Mouse (Mus musculus) inflammation-experienced regulatory T-cells, adult 6 months (primary cell): ENCODE data around the gene Sympk. TPM values are rescaled to one million over a fixed set of nuclear protein-coding genes. Genes with fewer than 3 reads are reported as not detected.

Experiments used
- ATAC-seq: one replicate; pipeline ENCODE4 v1.8.0; 2017
- polyA plus RNA-seq, 3 experiments: library from polyadenylated mRNA; unstranded; fragments of 100-300 nt; shearing (Covaris generic); gene quantifications; one replicate each; pipeline ENCODE4 v1.2.1; 2017

Gene Sympk
- polyA plus RNA-seq, 3 experiments from 2014 or later = 8.2 to 12.2 (median 9.2) TPM

DNA sequence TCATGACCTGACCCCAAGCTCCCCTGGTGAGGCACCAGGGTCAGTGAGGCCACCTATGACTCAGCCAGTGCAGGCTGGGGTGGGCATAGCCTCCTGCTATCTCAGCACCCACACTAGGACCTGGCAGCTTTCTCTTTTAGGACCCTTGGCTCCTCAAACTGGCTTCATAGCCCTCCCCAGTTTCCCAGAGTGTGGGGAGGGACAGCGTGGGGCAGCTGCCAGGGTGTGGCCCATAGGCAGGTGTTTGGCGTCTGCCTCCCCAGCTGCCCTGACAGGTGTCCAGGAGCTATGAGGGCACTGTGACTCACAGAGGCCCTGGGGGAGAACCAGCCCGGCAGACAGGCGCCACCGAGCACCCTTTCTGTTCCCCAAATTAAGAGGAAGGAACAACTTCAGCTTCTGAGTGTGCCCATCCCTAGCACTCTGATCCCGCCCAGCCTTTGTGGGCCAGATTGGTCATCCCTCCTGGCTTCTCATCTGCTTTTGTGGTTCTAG, 60.1 kb downstream of the Sympk start:
- no peak for ATAC-seq

DNA sequence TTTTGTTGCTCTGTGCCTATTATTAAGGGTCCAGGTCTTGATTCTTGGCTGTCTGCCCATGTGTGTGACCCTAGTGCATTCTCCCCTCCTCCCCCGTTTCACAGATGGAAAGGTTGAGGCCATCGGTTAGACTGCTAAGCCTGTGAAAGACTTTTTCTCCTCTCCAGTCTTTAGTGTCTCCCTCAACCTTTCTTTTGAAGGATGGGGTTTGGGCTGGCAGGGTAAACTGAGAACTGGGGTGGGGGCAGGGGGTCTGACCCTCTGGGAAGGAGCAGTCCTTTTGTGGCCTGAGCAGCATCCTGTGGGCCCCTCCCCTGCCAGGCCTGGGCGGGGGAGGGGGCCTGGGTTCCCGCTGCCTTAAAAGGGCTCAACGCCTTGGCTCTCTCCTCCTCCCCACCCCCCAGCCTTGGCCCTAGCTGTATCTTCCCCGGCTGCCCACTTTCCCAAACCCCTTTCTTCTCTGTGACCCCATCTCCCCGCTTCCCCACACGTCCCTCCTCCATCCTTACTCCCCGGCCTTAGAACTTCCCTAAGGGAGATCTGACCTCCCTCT, 60.8 kb downstream of the Sympk start:
- ATAC-seq = no peak

DNA sequence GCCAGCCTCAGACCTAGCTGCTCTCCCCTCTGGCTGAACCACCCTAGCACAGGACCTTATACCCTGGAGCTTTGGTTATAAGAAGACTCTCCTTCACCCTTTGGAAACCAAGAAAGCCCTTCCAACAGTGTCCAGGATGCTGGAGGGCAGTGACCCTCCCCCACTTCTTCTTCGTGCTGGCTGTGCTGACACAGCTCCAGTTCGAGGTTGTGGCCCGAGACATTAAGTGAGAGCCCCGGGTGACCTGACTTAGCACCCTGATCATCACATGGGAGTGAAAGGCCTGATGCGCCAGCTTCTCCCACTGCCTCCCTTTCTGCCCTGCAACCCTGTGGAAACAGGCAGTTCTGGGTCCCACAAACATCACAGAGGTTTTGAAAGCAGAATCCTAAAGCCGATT, 61.3 kb downstream of the Sympk start:
- no peak for ATAC-seq

DNA sequence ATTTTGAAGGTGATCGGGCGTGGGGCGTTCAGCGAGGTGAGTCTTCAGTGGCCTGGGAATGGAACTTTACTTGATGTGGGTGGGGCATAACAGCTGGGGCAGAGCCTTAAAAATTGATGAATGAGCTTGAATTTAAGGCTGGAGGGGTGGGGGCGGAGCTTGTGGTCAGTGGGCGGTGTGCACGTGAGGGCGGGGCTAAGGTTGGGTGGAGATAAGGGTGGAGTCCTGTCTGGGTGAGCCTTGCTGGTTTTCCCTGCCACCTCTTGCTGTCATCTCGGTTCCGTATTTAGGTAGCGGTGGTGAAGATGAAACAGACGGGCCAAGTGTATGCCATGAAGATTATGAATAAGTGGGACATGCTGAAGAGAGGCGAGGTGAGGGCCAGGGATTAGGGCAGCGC, 61.9 kb downstream of the Sympk start:
- ATAC-seq = peak; percentile 35

DNA sequence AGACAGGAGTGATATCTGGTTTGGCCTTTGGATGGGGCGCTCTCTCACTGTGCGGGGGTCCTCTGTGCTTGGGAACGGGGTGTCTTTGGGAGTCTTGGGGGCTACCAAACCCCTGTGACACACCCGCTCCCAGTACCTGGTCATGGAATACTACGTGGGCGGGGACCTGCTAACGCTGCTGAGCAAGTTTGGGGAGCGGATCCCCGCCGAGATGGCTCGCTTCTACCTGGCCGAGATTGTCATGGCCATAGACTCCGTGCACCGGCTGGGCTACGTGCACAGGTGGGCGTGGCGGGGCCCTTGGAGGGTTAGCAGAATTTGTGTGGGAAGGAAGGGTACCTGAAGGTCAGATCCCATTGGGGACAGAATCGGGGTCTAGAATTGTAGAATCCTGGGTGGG, 62.6 kb downstream of the Sympk start:
- ATAC-seq = no peak

DNA sequence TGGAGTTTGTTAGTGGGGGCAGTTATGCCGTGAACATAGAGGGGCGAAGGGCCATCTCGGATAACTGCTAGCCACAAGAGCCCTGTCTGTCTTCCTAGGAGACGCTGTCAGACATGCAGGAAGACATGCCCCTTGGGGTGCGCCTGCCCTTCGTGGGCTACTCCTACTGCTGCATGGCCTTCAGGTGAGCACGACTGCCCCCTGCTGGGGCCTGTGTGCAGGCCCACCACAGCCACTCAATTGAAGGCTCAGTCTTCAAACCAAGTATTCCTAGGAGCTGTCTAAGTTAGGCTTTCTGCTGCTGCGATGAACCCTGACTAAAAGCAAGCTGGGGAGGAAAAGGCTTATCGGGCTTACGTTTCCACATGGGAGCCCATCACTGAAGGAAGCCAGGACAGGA, 64.6 kb downstream of the Sympk start:
- ATAC-seq = no peak

DNA sequence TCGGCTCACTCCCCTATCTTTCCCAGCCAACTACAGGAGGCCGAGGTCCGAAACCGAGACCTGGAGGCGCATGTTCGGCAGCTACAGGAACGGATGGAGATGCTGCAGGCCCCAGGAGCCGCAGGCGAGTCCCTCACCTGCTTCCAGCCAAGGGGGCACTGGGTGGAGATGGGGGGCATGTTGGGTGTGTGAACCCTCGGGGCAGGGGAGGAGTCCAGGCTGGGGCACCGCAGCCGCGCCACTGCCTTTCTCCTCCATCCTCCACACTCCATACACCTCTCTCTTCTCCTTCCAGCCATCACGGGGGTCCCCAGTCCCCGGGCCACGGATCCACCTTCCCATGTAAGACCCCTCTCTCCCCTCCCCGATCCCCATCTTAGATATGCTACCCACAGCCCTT, 67.7 kb downstream of the Sympk start:
- ATAC-seq = no peak

DNA sequence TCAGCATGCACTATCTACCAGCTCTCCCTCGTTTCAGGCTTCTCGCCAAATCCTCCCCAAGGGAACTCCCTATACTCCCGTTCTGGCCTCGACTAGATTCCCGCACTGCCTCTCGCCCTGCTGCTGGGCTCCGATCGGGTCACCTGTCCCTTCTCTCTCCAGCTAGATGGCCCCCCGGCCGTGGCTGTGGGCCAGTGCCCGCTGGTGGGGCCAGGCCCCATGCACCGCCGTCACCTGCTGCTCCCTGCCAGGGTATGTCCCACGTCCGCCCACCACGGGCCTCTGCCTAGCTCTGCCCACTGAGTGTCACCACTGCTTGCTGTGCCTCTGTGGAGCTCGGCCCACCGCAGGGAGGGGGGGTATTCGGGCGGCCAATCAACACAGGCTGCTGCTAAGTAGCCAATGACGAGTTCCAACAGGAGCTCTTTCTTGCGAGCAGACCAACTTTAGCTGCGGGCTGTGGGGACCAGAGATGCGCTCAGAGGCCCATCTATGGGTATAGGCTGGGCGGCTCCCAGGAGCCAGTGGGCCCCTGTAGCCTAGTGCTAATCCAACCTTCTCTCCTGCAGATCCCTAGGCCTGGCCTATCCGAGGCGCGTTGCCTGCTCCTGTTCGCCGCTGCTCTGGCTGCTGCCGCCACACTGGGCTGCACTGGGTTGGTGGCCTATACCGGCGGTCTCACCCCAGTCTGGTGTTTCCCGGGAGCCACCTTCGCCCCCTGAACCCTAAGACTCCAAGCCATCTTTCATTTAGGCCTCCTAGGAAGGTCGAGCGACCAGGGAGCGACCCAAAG, 68.4 kb downstream of the Sympk start:
- no peak for ATAC-seq

DNA sequence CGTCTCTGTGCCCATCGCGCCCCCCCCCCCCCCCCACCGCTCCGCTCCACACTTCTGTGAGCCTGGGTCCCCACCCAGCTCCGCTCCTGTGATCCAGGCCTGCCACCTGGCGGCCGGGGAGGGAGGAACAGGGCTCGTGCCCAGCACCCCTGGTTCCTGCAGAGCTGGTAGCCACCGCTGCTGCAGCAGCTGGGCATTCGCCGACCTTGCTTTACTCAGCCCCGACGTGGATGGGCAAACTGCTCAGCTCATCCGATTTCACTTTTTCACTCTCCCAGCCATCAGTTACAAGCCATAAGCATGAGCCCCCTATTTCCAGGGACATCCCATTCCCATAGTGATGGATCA, 69.0 kb downstream of the Sympk start:
- peak; percentile 66 for ATAC-seq

DNA sequence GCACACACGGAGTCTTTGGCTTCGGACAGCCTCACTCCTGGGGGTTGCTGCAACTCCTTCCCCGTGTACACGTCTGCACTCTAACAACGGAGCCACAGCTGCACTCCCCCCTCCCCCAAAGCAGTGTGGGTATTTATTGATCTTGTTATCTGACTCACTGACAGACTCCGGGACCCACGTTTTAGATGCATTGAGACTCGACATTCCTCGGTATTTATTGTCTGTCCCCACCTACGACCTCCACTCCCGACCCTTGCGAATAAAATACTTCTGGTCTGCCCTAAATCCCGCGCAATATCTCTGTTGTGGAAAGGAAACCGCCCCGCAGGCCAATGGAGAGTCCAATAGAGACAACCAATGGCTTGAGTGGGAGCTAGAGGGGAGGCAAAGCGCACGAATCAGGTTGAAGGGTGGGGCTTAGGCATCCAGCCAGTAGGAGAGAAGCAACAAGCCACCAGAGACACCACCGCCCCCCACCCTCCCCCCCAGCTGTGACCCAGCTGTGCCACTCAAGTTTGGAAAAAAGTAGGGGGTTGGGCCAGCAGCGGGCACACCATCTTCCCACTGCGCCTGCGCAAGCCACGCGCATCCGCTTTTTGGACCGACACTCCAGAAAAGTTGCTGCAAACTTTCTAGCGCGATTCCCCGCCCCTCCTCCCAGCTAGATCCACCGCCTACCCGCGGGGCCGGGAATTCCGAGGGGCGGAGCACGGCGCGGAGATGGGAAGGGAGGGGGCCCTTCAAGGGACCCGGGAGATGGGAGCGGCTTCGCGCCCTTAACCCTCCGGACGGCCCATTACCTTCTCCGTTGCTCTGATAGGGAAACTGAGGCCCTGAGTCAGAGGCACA, 69.6 kb downstream of the Sympk start:
- ATAC-seq = peak; percentile 83

DNA sequence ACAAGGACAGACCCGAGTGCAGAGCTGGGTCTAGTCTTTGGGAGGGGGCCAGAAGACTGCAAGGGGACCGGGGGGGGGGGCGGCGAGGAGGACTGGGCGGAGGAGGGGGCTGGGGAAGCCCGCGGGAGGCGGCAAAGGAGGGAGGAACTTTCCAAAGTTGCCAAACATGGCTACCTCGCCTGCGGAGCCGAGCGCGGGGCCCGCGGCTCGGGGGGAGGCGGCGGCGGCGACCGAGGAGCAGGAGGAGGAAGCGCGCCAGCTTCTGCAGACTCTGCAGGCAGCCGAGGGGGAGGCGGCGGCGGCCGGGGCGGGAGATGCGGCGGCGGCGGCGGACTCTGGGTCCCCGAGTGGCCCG, 70.3 kb downstream of the Sympk start, which contains the start of gene Six5:
Gene Six5, plus strand, starts transcription at position 124 of the 355 bp plus-strand sequence.
- ATAC-seq = peak; percentile 39

DNA sequence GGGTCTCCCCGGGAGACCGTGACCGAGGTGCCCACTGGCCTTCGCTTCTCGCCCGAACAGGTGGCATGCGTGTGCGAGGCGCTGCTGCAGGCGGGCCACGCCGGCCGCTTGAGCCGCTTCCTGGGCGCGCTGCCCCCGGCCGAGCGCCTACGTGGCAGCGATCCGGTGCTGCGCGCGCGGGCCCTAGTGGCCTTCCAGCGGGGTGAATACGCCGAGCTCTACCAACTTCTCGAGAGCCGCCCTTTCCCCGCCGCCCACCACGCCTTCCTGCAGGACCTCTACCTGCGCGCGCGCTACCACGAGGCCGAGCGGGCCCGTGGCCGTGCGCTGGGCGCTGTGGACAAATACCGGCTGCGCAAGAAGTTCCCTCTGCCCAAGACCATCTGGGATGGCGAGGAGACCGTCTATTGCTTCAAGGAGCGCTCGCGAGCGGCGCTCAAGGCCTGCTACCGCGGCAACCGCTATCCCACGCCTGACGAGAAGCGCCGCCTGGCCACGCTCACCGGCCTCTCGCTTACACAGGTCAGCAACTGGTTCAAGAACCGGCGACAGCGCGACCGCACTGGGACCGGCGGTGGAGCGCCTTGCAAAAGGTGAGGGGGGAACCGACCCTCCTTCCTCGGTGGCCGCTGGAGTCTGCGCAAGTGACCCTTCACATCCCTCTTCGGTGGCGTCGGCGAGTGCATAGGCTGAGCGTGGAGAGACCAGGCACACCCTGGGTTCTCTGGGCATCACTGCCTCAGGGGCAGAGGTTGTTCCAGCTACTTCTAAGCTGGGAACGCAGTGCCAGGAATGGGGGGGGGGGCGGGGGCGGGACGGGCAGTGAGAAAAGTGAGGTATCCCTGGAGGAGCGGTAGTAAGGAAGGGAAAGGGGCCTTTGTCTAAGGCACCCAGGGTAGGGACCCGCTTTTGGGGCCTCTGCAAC, 70.9 kb downstream of the Sympk start:
- ATAC-seq = no peak

DNA sequence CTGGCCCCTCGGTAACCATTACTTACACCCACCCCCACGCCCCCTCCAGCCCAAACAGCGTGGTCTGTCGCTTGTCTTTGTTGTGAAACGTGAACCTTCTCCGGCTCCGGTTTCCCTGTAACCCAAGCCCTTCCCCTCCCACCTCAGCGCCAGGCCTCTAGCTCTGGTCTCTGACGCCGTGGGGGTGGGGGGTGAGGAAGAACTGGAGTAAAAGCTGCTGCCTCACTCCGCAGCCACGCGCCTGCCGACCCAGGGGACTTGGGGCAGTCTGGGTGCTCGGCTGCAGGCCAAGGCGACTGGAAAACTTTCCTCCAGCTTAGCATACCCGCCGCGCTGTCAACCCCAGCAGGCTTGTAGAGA, 71.6 kb downstream of the Sympk start:
- no peak for ATAC-seq

DNA sequence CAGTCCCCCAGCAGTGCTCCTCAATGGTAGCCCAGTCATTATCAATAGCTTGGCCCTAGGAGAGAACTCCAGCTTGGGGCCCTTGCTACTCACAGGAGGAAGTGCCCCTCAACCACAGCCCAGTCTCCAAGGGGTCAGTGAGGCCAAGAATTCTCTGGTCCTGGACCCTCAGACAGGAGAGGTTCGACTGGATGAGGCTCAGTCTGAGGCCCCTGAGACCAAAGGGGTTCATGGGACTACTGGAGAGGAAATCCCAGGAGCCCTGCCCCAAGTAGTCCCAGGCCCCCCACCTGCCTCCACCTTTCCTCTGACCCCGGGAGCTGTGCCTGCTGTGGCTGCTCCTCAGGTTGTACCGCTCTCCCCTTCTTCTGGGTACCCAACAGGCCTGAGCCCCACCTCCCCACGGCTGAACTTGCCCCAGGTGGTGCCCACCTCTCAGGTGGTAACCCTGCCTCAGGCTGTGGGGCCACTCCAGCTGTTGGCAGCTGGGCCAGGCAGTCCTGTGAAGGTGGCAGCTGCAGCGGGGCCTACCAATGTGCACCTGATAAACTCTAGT, 72.3 kb downstream of the Sympk start:
- no peak for ATAC-seq

DNA sequence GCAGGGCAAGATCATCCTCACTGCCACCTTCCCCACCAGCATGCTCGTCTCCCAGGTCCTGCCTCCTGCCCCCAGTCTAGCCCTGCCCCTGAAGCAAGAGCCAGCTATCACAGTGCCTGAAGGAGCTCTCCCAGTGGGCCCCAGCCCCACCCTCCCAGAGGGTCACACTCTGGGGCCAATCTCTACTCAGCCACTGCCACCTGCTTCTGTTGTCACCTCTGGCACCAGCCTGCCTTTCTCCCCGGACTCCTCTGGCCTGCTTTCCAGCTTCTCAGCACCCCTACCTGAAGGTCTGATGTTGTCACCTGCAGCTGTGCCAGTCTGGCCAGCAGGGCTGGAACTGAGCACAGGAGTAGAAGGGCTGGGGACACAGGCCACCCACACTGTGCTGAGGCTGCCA, 73.0 kb downstream of the Sympk start:
- ATAC-seq = no peak

DNA sequence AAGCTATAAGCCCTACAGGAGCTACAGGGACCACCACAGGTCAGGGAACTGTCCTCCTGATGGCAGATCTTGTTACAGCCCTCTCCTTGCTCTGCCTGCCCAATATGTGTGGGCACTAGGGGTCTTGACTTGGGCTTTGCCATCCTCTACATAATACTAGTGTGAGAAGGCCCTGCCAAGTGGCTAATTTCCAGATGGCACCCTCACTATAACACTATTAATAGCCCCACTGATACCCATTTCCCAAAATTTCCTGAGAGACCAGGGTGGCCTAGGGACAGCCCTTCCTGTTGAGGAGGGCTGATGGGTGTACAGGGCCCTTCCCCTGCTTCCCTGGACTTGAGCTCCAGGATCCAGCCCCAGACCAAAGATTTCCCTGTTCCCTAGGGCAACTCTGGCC, 73.7 kb downstream of the Sympk start:
- ATAC-seq = no peak

DNA sequence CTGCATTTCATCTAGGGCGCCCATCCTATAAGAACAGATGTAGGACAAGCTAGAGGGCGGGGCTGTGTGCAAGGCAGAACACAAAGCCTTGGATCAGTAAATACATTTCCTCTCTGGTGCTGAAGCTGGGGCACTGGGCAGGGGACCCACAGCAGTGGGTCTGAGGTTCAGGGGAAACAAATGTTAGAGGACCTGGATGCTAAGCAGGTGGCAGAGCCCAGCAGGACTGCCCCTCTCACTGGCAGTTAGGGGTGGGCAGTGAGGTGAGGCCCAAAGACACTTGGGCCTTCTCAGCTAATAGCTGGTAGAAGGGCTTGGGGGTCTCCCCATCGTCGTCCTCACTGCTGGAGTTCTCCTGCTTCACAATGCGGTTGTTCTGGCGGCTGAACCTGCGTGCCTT, 74.6 kb downstream of the Sympk start:
- ATAC-seq = no peak

DNA sequence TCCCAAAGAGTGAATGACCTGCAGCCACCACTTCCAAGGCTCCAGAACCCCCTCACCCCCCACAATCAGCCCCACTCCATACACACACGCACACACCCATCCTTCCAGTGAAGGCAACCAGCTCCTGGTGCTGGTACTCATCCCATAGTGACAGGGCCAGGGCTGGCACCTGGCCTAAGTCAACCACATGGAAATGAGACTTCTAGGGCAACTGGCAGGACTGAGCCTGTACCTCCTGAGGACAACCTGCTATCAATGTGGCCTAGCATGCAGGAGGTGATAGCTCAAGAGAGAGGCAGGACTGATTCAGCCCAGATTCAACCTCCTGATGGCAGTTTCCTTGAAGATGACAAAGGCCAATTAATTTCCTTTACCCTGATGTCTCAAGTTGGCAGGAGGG, 76.1 kb downstream of the Sympk start:
- no peak for ATAC-seq

DNA sequence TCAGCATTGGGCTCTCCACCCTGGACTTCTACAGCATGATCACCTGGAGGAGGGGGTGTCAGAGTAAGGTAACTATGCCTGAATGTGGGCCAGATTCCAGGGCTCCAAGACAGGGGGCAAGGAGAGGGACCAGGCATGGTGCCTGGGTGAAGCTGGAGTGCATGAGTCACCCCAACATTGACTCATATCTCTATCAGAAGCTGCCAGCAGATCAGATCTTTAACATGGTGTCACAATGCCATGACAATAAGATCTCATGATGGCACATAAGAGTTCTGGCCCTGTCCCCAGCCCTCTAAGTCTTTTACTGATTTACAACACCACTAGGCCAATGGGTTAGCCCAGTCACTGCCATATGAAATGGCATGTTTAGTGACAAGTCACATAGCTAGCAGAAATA, 79.6 kb downstream of the Sympk start:
- ATAC-seq = no peak
